Mouse (Mus musculus): ENCODE data around the gene Aanat.

The Aanat gene

DNA sequence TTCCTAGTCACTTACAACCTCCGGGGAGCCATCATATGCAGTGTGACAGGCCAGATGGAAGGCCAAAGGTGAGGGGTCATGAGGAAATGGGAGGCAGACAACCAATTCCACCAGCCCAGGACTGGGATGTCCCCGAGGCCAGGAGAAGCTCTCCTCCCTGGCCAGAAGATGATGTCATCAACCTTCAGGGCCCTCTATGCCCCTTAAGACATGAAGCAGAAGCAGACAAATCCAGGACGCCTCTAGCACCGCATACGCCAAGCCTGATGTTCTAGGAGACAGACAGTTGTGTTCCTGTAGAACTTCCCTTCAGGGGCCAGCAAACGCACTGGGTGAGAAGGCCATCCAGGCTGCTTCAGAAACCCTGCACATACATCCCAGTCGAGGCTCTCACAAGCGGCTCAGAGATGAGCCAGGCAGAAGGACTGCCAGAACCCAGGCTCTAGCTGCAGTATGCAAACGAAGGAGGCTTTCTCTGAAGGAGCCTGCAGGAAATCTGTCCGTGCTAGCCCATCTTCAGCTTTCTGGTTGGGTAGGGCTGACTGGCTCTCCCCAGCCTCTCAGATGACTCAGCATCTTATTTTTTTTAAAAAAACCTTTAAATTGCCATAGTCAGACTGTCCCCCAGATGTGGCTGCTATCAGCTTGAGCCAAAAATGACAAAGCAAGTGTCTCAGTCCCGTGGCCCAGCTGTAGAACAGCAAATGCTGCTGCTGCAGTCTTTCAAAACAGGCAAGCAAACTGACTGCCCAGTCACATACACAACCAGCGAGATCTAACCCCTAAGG lies 13.3 kb upstream of the Aanat start:
- in situ Hi-C loops (cut with MboI; ENCODE audit: low sequenced_read_pairs) = no loop called here

DNA sequence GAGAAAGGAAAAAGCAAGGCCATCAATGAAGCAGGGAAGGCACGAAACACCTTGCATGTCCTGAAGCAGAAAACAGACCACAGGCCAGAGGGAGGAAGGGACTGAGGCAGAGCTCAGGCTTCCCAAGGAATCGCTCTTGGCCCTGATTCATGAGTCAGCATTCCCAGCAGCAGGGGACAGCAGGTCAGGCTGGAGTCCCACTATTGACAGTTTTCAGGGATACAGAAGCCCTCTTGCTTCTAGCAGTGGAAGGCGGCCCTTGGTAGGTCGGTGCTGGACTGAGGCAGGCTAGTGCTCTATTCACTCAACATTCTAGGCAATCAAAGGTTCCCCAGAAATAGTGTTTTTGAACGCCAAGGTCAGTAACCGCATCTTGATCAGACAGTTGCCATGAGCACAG lies 11.7 kb upstream of the Aanat start:
- in situ Hi-C loops (cut with MboI; ENCODE audit: low sequenced_read_pairs) = no loop called here

DNA sequence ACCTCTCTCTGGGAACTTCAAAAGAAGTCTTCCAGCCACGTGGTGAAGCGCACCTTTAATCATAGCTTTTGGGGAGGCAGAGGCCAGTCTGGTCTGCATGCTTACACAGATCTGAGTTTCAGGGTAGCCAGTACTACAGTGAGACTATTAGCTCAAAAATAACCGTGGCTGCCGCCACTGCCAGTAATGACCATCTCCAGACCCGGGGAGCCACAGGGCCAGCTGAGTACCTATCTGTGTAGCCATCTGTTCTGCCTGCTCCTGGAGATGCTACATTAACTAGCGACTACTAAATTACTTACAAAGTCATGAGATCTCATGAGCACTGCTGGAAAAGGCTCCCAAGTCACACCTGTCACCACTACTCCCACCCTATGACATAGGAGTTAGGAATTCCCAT lies 11.2 kb upstream of the Aanat start:
- in situ Hi-C loops (cut with MboI; ENCODE audit: low sequenced_read_pairs) = no loop called here

DNA sequence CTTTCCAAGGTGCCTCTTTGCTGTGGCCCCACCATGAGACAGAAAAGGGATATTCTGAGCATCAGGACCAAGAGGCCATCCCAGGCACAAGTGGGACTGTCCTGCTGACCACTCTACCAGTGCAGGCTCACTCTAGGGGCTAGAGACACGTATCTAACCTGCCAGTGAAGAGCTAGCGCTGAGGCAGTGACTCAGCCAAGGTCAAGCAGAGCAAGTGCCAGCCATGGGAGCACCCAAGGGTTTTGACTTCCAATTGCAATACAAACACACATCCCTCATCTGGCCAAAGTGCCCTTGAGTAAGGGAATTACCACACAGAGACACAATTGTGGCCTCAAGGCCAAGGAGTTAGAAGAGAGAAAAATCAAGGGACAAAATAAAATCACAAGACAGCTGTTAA lies 10.8 kb upstream of the Aanat start:
- in situ Hi-C loops (cut with MboI; ENCODE audit: low sequenced_read_pairs) = no loop called here

DNA sequence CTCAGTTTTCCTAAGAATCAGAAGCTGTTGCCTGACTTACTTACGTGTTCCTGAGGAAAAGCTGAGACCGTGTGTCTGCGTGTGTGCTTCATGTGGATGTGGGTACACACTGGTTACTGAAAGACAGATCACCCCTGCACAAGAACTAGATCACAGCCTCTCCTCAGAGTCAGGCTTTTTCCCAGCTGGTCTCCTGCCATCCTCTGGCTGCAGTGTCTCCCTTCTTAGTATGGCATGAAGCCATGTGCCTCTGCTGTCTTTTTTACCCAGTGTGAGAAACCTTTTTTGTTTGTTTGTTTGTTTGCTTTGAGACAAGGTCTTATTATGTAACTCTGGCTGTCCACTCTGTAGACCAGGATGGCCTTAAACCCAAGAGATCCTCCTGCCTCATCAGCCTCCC lies 7.0 kb upstream of the Aanat start:
- in situ Hi-C loops (cut with MboI; ENCODE audit: low sequenced_read_pairs) = no loop called here

DNA sequence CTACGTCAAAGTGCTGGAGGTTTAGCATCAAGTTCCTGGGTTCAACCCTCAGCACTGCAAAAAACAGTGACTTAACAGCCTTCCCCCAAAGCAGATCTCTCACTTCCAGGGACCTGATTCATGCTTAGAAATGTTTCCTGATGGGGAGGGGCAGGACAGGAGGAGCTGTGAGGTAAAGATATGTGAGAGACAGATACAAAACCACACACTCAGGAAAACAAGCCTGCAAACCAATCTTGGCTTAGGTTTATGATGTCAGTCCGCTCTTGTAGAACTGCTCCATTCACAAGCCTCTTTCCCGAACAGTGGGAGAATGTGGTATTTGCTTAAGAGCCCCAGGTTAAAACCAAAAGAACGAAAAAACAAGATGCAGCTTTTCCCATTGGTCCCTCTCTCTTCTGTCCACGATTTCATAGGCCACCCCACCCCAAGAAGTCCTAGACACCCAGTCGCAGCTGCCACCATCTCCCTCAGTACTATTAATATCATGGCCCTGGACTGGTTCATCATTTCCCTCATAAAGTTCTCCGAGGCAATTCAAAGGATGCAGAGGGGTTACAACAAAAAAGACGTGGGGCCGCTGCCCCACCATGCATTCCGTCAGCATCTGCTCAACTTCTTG lies 6.1 kb upstream of the Aanat start:
- in situ Hi-C loops (cut with MboI; ENCODE audit: low sequenced_read_pairs) = no loop called here

DNA sequence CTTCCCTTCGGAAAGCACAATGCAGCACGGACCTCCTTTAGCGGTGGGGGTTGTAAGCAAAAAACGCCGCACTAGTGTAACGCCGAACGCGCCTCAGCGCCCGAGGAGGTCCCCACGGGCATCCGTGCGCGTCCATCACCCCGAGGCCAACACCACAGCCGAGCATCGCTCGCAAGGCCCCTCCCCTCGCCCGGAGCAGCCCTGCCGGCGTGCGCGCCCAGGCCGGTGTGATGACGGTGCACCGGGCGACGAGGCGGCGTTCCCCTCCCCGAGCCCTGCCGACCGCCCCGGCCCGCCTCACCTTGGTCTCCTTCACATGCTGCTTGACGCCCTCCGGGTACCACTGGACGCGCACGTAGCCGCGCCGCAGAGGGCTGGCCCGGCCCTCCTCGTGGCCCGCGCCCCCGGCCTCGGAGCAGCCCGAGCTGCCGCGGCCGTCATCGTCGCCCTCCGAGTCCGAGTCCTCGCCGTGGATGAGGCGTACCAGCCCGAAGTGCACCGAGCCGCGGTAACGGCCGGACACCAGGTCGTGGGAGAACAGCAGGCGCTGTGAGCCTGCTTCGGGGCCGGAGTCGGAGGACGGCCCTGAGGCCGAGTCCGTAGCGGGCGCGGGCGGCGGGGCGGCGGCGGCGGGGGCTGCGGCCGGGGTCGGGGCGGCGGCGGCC lies 5.4 kb upstream of the Aanat start:
- in situ Hi-C loops (cut with MboI; ENCODE audit: low sequenced_read_pairs) = no loop called here

DNA sequence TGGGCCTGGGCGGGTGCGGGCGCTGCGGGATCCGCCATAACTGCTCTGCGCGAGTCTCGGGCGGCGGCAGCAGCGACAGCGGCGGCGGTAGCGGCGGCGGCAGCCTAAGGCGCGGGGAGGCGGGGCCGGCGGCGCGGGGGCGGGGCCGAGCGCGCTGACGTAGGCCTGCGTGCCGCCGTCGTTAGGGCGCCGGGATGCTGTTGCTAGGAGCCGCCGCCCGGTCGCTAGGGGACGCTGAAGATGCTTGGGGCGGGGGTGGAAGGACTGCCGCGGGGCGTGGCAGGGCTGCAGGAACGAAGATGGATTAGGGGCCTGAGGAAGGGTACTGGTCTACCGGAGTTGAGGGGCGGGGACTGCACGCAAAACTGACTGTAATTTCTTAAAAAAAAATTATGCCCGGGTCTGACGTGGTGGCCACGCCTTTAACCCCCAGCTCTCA lies 4.8 kb upstream of the Aanat start, which contains the start of gene Ube2o:
Gene Ube2o (minus strand): TSS at position 72 of the 439 bp plus-strand sequence.
- in situ Hi-C loops (cut with MboI; ENCODE audit: low sequenced_read_pairs) = no loop called here

DNA sequence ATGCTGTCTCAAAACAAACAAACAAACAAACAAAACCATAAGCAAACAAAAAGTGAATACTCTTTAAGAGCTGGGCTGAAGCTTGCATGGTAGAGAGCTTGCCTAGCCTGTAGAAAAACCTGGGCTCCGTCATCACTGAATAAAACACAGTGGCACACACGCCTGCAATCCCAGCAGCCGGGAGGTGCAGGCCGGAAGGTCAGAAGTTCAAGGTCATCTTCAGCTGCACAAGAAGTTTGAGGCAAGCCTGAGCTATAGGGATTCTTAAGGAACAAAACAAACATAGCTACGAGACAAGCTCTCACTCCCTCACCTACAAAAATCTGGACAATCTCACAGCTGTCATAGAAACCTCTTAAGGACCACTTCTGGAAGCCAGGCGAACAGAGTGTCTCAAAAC lies 550 bp upstream of the Aanat start:
- in situ Hi-C loops (cut with MboI; ENCODE audit: low sequenced_read_pairs) = no loop called here

DNA sequence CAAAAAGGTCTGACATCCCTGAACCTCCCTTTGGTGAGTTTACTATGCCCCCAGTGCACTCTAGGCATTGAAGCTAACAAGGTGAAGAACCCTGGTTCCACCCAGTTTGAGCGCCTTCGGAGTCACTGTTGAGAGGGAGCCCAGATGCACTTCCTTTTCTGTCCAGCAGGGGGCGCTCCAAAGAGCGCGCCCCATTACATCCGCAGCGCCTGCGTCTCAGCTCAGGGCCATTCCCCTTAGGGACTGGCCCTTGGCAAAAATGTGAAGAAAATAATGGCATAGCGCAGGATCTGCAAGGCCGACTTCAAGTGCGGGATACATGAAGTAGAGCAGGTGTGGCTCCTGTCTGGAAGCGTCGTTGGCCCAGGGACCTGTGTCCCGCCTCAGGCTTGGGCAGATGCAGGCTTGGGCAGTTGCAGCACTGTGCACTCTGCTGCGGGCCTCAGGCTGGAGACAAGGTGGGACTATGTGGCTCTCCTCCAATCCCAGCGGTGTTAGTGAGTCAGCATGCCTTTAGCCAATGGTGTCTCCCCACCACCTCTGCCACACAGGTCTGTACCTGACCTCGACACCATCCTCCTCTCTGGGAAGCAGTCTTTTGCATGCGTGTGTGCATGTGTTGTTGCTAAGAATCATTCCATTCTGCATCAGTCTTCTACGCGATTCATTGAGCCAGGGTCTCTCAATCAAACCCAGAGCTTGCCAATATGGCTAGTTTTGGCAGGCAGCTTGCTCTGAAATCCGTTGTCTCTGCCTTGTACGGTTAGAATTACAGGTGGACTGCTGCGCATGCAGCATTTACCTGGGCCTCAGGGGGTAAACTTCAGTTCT lies 784 bp downstream of the Aanat start:
- in situ Hi-C loops (cut with MboI; ENCODE audit: low sequenced_read_pairs) = no loop called here

DNA sequence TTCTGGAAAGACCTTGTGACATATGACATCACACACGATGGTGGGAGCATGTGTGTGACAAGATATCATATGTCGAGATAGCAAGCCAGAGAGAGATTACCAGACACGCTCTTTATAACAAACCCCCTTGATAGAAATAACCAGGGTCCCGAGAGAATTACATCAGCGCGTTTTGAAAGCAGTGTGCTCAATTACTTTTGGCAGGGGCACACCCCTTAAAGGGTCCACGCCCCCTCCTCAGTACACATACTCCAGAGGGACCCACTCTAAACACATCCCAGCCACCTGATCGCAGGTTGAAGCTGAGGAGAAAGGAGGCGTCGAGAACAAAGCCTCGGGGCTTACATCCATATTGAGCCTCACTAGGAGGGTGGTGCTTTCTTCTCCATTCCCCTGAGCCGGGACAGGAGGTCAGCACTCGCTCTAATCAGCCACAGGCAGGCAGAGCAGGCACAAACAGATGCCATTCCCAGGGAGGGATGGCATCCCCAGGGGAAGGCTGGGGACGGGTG lies 2.8 kb downstream of the Aanat start:
- in situ Hi-C loops (cut with MboI; ENCODE audit: low sequenced_read_pairs) = no loop called here

DNA sequence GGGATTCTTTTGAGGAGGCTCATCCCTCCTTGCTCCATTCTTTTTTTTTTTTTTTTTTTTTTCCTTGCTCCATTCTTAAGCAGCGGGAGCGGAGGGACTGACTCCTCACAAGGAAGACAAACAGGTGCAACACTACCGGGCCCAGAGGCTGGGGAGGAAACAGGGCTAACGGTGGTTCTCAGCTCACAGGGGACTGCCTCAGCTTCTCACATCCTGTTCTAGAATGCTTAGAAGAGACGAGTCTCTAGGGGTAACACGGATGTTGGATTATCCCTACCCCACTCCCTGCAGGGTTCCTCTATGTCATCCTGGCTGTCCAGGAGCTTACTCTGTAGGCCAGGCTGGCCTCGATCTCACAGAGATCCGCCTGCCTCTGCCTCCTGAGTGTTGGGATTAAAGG lies 3.3 kb downstream of the Aanat start:
- in situ Hi-C loops (cut with MboI; ENCODE audit: low sequenced_read_pairs) = no loop called here

DNA sequence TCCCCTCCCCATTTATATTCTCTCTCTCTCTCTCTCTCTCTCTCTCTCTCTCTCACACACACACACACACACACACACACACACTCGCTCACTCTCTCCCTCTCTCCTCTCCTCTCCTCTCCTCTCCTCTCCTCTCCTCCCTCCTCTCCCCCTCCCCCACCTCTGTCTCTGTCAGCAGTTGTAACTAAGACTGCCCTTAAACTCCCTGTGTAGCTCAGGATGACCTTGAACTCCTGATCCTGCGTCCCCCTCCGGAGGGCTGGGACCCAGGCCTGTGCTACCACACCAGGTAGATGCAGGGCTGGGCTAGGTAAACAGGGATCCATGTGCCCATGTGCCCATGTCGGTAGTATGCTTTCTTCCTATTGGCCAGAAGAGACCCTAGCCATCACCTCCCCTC lies 5.4 kb downstream of the Aanat start:
- in situ Hi-C loops (cut with MboI; ENCODE audit: low sequenced_read_pairs) = no loop called here

DNA sequence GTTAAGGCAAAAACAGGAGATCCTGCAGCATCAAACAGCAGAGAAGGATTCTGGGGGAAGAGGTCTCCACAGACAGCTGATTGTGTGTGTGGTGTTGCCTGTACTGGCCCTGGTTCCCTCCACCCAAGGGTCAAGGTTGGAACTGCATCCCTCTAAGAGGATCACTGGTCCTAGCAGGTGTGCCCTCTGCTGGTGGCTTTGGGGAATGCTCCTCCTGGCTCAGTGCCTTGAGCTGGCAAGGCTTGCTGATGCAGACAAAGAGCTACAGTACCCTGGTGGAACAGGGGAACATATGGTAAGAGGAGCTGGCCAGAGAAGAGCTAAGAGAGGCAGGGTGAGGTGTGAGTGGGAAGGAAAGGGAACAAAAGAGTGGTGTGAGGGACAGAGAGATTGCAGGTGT lies 6.2 kb downstream of the Aanat start:
- in situ Hi-C loops (cut with MboI; ENCODE audit: low sequenced_read_pairs) = no loop called here

DNA sequence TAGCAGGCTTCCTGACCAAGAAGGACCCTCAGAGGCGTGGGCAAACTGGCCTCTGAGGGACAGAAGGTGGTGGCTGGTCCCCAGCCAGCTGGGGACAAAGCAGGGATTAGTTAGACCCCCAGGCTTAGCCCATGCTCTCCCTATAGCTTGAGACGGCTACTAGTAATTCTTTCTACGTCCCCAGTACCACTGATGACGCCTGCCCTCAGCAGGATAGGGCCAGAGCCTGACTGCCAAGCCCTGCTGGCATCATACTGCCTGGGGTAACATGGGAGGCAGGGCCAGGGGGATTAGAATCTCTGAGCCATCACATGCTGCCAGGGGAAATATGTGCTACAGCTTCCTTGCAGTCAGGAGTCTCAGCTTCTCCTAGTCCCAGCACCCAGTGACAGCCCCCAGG lies 7.1 kb downstream of the Aanat start:
- in situ Hi-C loops (cut with MboI; ENCODE audit: low sequenced_read_pairs) = no loop called here

DNA sequence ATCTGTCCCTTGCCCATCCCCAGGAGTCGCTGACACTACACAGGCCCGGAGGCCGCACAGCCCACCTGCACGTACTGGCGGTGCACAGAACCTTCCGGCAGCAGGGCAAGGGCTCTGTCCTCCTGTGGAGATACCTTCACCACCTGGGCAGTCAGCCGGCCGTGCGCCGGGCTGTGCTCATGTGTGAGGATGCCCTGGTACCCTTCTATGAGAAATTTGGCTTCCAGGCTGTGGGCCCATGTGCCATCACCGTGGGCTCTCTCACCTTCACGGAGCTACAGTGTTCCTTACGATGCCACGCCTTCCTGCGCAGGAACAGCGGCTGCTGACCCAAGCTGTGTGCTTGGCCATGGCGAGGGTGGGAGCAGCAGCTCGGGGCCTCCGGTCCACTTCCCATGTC lies 10.5 kb downstream of the Aanat start:
- in situ Hi-C loops (cut with MboI; ENCODE audit: low sequenced_read_pairs) = no loop called here

DNA sequence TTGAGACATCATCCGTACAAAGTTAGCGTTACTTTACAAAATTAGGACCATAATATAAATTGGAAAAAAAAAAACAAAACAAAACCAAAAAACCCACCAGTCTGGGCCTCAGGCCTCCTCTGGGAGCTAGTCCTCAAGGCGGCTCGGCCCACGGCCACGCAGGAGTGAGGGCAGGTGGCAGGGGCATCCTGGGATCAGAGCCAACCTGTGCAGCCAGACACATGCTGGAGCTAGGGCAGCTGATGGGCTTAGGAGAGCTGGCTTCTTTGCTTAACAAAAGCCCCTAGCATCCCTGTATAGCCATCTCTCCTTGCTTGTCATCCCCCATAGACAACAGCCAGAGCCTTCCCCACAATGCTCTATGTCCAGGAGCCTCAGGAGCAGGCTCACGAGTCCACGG lies 12.0 kb downstream of the Aanat start:
- in situ Hi-C loops (cut with MboI; ENCODE audit: low sequenced_read_pairs) = no loop called here

DNA sequence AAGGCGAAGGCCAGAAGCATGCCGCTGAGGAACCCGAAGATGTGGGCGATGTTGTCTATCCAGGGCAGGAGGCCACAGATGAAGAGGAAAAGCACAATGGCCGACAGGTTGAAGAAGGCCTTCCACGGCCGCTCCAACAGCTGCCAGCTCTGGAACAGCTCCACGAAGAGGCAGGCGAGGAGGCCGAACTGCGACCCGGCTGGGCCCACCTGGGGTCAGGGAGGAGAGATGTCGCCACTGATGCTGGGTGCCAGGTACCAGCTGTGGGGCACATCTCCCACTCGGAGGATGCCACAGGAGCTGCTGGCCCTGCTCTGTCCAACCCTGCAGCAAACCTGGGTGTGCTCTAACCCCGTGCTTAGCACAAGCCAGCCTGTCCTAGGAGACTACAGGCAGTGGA lies 13.0 kb downstream of the Aanat start:
- in situ Hi-C loops (cut with MboI; ENCODE audit: low sequenced_read_pairs) = no loop called here

DNA sequence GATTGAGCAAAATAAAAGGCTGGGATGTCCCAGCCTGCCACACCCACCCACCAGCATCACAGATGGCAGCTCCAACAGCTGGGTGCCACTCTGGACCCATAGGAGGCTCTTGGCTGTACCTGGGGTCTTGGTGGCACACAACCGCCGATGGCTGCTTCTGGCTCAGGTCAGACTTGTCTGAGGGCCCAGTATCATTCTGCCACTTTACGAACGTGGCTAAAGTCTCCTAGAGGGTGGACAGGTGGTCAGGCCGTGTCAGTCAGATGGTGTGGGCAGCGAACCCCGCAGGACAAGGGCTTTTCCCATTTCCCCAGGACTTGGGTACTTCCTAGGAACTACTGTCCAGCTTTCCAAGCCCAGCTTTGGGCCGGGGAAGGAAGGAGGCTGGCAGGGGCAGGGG lies 14.9 kb downstream of the Aanat start:
- in situ Hi-C loops (cut with MboI; ENCODE audit: low sequenced_read_pairs) = no loop called here

DNA sequence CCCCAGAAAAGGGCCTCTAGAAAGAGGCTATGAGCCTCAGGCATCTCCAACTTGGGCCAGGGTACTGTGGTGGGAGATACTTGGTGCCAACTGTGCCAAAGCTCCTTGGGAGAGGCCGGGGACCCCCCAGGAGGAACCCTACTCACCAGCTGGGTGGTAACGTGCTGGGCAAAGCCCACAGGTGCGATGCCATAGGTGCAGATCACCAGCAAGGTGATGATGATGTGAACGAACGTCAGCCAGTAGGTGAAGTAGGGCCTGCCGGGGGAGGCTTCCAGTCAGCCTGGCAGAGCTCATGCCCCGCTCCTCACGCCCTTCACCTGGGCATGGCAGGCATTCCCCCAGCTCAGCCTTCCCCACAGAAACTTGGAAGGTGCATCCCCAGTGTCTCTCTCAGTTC lies 15.8 kb downstream of the Aanat start:
- in situ Hi-C loops (cut with MboI; ENCODE audit: low sequenced_read_pairs) = no loop called here

DNA sequence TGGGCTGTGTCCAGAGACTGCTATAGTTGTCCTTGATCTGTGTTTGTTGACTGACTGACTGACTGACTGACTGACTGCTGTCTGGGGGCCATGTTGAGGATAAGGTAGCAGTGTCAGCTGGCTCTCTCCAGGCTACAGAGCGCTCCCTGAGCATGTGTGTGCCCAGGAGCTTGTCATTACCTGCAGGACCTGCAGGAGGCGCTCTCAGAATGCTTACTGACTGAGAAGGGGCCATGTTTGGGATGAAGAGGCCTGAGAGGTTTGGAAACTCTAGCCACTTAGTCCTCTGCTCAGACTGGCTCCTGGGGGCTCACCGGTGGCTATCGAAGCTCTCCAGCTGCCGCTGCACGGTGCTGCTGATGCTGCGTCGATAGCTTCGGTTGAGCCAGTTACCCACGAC lies 17.1 kb downstream of the Aanat start:
- in situ Hi-C loops (cut with MboI; ENCODE audit: low sequenced_read_pairs) = no loop called here

Measured in CH12F3 (cell line).